Mouse (Mus musculus): ENCODE measurements around the gene Rnase10. TPM values are rescaled to one million over a fixed set of nuclear protein-coding genes. Genes with fewer than 3 reads are reported as not detected.
A peak's percentile ranks its signal among the peaks of the same experiment; 100 is the strongest.

The Rnase10 gene
- polyA plus RNA-seq, 1 experiment from 2014 or later: 0.08 TPM

DNA sequence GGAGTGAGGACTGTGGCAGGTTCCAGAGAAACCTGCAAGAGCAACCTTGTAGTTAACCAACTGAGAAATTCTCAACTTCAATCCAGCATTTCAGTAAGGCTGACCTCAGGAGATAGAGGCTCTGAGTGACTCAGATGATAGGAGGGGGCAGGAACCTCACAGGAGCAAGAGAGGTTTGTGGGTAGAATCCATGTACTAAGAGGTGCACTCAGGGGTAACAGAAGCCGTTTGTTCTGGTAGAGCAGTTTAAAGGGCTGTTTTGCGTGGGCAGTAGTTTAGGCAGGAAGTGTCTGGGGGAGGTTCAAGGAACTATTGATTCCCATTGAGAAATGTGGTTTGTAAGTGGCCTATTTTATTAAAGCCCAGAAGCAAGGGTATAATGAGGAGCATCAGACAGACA is 26.3 kb upstream of the Rnase10 start:
- peaks cover 4% of the 10 kb centered on the region; the same call in 1 of the 2 replicates for H3K4me1 ChIP-seq (replicated peaks; ENCODE audit: insufficient read depth, low read length)
- H3K4me2 ChIP-seq (ENCODE audit: low read length): no peak overlapping the region
- H3K27me3 ChIP-seq (ENCODE audit: insufficient read depth, low read length): no peaks in the 10 kb centered on the region
- no peaks in the 10 kb centered on the region for H3K36me3 ChIP-seq (ENCODE audit: insufficient read depth, low read length)
- H3K9me3 ChIP-seq (replicated peaks; ENCODE audit: low read length): no peaks in the 10 kb centered on the region
- peak; percentile 89 for DNase-seq (ENCODE audit: low spot score)
- H3K9ac ChIP-seq (ENCODE audit: low read depth, low read length): no peak overlapping the region
- peak; percentile 86 for ATAC-seq (replicated peaks; ENCODE audit: low FRiP score, low read depth)
- no peak overlapping the region for H3K4me3 ChIP-seq (replicated peaks; ENCODE audit: low read depth, low read length)
- H3K27ac ChIP-seq: peak overlapping the region; percentile 74
- 8% methylated on average over 2 of the region's 2 CpGs for WGBS
- no peak for TF ChIP-seq CTCF (IDR thresholded peaks at IDR 0.05; ENCODE audit: low read depth)

DNA sequence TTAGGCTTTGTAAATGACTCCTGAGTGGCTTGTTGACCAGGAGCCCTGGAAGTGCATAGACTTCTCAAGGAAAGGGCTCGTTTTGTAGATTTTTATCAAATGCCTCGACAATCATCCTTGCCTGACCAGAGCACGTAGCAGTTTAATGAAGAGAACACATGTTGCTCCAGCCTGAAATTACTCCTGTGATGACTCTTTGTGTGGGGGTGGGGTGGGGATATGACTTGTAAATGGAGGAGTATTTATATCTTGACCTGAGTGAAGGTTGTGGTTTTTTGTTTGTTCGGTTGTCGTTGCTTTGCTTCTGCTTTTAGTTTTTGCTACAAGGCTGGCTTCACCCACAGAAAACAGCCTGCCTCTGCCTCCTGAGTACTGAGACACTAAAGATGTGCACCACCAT is 25.7 kb upstream of the Rnase10 start:
- Histone ChIP-seq H3K4me1 (replicated peaks; ENCODE audit: insufficient read depth, low read length) (no peaks in the 10 kb centered on the region), H3K4me3 (replicated peaks; ENCODE audit: low read depth, low read length) (no peak overlapping the region), H3K9ac (ENCODE audit: low read depth, low read length) (no peak overlapping the region), H3K36me3 (ENCODE audit: insufficient read depth, low read length) (no peaks in the 10 kb centered on the region), H3K9me3 (replicated peaks; ENCODE audit: low read length) (no peaks in the 10 kb centered on the region), H3K4me2 (ENCODE audit: low read length) (no peak overlapping the region), H3K27me3 (ENCODE audit: insufficient read depth, low read length) (no peaks in the 10 kb centered on the region), H3K27ac (0 out of 2 replicates have a peak overlapping the region, but pooled peaks have one; percentile 43)
- WGBS: 44% methylated on average over 5 of the region's 5 CpGs
- no peak for TF ChIP-seq CTCF (IDR thresholded peaks at IDR 0.05; ENCODE audit: low read depth)
- ATAC-seq (replicated peaks; ENCODE audit: low FRiP score, low read depth) (no peak; the same call in 1 of the 2 replicates), DNase-seq (ENCODE audit: low spot score) (no peak)

DNA sequence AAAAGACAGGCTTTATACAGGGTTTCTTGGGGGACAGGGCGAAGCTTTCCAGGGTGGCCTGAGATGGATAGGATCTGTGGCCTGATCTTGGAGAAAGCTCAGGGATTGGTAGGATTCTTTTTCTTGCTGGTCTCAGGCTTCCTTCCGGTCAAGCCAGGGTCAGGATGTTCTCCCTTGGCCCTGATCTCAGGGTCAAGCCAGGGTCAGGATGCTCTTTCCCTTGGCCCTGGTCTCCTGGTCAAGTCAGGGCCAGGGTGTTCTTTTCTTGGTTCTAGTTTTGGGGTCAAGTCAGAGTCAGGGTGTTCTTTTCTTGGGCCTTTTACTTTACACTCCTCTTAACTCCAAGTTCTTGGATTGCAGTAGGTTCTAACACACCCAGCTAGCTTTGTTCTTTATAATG is 19.9 kb upstream of the Rnase10 start:
- Histone ChIP-seq H3K4me1 (replicated peaks; ENCODE audit: insufficient read depth, low read length) (no peaks in the 10 kb centered on the region), H3K9ac (ENCODE audit: low read depth, low read length) (no peak overlapping the region), H3K4me3 (replicated peaks; ENCODE audit: low read depth, low read length) (no peak overlapping the region), H3K4me2 (ENCODE audit: low read length) (no peak overlapping the region), H3K36me3 (ENCODE audit: insufficient read depth, low read length) (no peaks in the 10 kb centered on the region), H3K9me3 (replicated peaks; ENCODE audit: low read length) (no peaks in the 10 kb centered on the region), H3K27me3 (ENCODE audit: insufficient read depth, low read length) (no peaks in the 10 kb centered on the region), H3K27ac (no peak overlapping the region)
- ATAC-seq (replicated peaks; ENCODE audit: low FRiP score, low read depth) (no peak), DNase-seq (ENCODE audit: low spot score) (no peak)
- TF ChIP-seq CTCF (IDR thresholded peaks at IDR 0.05; ENCODE audit: low read depth): no peak
- WGBS: 94% methylated on average over 2 of the region's 2 CpGs

DNA sequence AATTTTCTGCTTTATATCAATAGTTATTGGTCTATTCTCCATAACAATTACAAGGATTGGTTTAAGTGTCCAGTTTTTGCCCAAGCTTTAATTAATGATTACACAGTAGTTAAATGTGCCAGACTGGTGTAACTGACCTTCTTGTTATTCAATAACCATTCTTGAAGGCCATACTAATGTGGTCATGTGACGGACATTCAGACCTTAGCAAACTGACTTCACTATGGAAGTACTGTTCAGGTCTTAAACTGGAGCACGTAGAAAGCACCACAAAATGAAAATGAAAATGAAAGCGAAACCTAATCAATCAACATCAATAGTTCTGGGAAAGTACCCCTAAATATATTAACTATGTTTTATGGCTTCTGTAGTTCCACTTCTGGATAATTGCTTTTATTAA is 16.5 kb upstream of the Rnase10 start:
- Histone ChIP-seq H3K4me2 (ENCODE audit: low read length) (no peak overlapping the region), H3K27me3 (ENCODE audit: insufficient read depth, low read length) (no peaks in the 10 kb centered on the region), H3K4me1 (replicated peaks; ENCODE audit: insufficient read depth, low read length) (no peaks in the 10 kb centered on the region), H3K9ac (ENCODE audit: low read depth, low read length) (no peak overlapping the region), H3K4me3 (replicated peaks; ENCODE audit: low read depth, low read length) (no peak overlapping the region), H3K36me3 (ENCODE audit: insufficient read depth, low read length) (no peaks in the 10 kb centered on the region), H3K9me3 (replicated peaks; ENCODE audit: low read length) (no peaks in the 10 kb centered on the region), H3K27ac (peak overlapping the region; percentile 79)
- DNase-seq (ENCODE audit: low spot score) (no peak), ATAC-seq (replicated peaks; ENCODE audit: low FRiP score, low read depth) (peak; percentile 89)
- 71% methylated on average over 3 of the region's 3 CpGs for WGBS
- no peak for TF ChIP-seq CTCF (IDR thresholded peaks at IDR 0.05; ENCODE audit: low read depth)

DNA sequence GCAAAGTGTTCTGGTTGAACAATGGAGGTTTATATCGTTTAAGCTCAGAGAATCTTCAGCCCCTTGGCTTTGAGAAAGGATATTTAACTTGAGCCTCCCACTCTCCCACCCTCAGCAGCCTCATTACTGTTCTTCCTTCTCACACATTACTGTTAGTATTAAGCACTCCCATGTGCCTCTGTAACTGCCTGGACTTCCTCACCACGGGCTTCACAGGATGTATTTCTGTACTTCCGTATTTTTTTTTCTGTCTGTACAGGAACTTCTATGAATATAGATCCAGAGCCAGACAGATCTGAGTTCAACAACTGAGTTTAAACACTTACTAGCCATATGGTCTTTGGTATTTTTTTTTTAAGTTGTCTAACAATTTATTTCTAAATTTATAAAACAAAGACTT is 10.5 kb upstream of the Rnase10 start:
- ATAC-seq (replicated peaks; ENCODE audit: low FRiP score, low read depth) (no peak), DNase-seq (ENCODE audit: low spot score) (no peak)
- H3K4me1 ChIP-seq (replicated peaks; ENCODE audit: insufficient read depth, low read length): no peaks in the 10 kb centered on the region
- 52% methylated on average over 3 of the region's 3 CpGs for WGBS
- no peaks in the 10 kb centered on the region for H3K36me3 ChIP-seq (ENCODE audit: insufficient read depth, low read length)
- H3K4me2 ChIP-seq (ENCODE audit: low read length): no peak overlapping the region
- H3K27me3 ChIP-seq (ENCODE audit: insufficient read depth, low read length): no peaks in the 10 kb centered on the region
- no peak for TF ChIP-seq CTCF (IDR thresholded peaks at IDR 0.05; ENCODE audit: low read depth)
- no peak overlapping the region for H3K4me3 ChIP-seq (replicated peaks; ENCODE audit: low read depth, low read length)
- H3K27ac ChIP-seq: no peak overlapping the region
- H3K9me3 ChIP-seq (replicated peaks; ENCODE audit: low read length): no peaks in the 10 kb centered on the region
- H3K9ac ChIP-seq (ENCODE audit: low read depth, low read length): no peak overlapping the region

DNA sequence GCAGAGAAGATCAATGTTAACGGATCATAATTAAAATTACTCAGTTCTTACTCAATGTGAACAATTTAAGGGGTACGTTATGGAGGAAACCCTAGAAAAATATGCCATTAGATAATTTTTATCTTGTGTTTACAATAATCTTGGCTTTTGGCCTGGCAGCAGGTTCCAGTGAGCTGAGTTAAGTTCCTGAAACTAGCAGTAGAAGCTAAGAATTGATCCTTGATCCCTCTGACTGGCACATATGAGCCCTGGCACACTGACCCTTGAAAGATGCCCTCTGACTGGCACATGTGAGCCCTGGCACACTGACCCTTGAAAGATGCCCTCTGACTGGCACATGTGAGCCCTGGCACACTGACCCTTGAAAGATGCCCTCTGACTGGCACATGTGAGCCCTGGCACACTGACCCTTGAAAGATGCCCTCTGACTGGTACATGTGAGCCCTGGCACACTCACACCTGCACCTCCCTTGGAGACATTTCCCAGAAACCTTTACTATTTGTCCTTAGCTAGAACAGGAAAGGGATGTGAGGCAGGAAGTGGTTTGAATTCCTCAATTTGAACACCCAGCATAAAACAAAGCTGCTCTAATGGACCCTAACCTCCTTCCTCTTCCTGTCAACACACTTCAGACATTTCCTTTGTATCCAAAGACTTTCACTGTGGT is 9.4 kb upstream of the Rnase10 start:
- WGBS: 82% methylated on average over 2 of the region's 2 CpGs
- TF ChIP-seq CTCF (IDR thresholded peaks at IDR 0.05; ENCODE audit: low read depth): no peak
- peak; percentile 40; the same call in 1 of the 2 replicates for ATAC-seq (replicated peaks; ENCODE audit: low FRiP score, low read depth)
- peak; percentile 82 for DNase-seq (ENCODE audit: low spot score)
- Histone ChIP-seq H3K9ac (ENCODE audit: low read depth, low read length) (no peak overlapping the region), H3K4me2 (ENCODE audit: low read length) (no peak overlapping the region), H3K4me3 (replicated peaks; ENCODE audit: low read depth, low read length) (no peak overlapping the region), H3K4me1 (replicated peaks; ENCODE audit: insufficient read depth, low read length) (no peaks in the 10 kb centered on the region), H3K9me3 (replicated peaks; ENCODE audit: low read length) (no peaks in the 10 kb centered on the region), H3K36me3 (ENCODE audit: insufficient read depth, low read length) (no peaks in the 10 kb centered on the region), H3K27ac (peak overlapping the region; percentile 57), H3K27me3 (ENCODE audit: insufficient read depth, low read length) (no peaks in the 10 kb centered on the region)
